Mouse (Mus musculus): Measurements from ENCODE around the gene Prss53.

DNA sequence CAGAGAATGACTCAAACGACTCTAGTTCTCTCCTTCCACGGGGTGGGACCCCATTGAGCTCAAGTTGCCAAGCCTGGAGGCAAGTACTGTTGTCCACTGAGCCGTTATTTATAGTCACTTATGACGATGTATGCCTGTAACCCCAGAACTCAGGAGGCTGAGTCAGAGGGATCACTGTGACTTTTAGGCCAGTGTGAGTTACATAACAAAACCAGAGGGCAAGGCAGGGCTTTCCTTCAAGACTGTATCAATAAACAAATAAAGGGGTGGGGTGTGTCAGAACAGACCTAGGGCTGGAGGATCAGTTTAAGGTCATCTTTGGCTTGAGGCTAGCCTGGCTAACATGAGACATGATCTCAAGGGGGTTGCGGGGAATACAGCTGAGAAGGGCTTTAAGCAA lies 39.9 kb downstream of the Prss53 start:
- no peak for TF ChIP-seq TCF3 (IDR thresholded peaks at IDR 0.05; ENCODE audit: insufficient read length, low read depth)
- no peak for TF ChIP-seq POLR2AphosphoS2 (IDR thresholded peaks at IDR 0.05; ENCODE audit: insufficient read length, low read depth)
- TF ChIP-seq TCF12 (IDR thresholded peaks at IDR 0.05; ENCODE audit: insufficient read depth, poor library complexity, severe bottlenecking), result no peak
- TF ChIP-seq USF1 (IDR thresholded peaks at IDR 0.05; ENCODE audit: low read depth), result no peak
- no peak for TF ChIP-seq E2F4 (IDR thresholded peaks at IDR 0.05; ENCODE audit: insufficient read depth)
- TF ChIP-seq POLR2A (IDR thresholded peaks at IDR 0.05; ENCODE audit: insufficient read length, low read depth), result no peak
- TF ChIP-seq MYOD1 (IDR thresholded peaks at IDR 0.05; ENCODE audit: control insufficient read depth in 1 of 3, insufficient read length in 2 of 3, low read depth in 2 of 3), result no peak
- 0 out of 2 replicates have a peak, but pooled peaks have one; percentile 29 for TF ChIP-seq CEBPB (IDR thresholded peaks at IDR 0.05; ENCODE audit: insufficient read depth, poor library complexity, severe bottlenecking)
- no peak for TF ChIP-seq MAX (IDR thresholded peaks at IDR 0.05; ENCODE audit: low read depth)
